Mouse (Mus musculus): ENCODE measurements at regions not wholly inside any gene's neighbourhood (a gene's known extent, or its start where the extent isn't known, plus 50 kb on each side); places are given as distances from the start of the nearest gene placed in this dataset.

DNA sequence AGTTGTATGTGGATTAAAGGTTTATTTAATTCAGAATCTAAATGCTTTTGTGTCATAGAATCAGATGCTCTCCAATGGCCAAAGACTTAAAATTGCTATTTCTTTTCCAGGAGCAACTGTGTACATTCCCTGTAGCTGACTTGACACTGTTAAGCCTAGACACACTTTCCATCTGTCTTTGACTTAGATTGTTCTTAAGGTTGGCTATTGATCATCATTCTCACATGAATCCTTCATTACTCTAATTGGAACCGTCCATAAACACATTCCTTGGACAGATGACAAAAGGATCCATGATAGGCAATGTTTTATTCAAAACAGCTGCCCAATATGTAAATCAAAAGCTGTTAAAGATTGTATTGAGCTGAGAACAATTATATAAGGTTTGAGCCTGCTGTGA is 442.8 kb downstream of the Bmp2 start:
- Histone ChIP-seq H3K27ac (no peak overlapping the region), H3K27me3 (ENCODE audit: insufficient read depth, poor library complexity, severe bottlenecking) (no peaks in the 10 kb centered on the region), H3K4me1 (replicated peaks) (no peaks in the 10 kb centered on the region), H3K4me3 (no peak overlapping the region), H3K36me3 (no peaks in the 10 kb centered on the region), H3K9me3 (no peaks in the 10 kb centered on the region)
- 66% methylated on average over 1 of the region's 1 CpGs for WGBS
- DNase-seq (ENCODE audit: low spot score), result no peak

DNA sequence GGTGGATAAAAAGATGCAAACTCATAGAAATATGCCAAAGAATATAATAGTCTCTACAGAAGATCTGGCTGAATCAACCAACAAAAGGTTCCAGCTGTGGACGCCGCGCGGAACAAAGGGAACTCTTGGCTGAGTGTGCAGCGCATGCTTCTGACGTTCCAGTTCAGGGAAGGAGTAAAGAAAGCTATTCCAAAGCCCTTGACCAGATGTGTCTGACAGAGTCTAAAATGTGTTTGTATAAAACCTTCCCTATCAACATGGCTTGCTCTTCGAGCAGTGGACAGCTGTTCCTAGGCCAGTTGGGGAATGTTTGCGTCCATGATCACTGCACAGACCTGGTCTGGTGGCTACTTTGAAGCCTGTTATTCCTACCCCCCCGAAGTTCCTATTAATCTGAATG is 442.4 kb downstream of the Bmp2 start:
- Histone ChIP-seq H3K36me3 (no peaks in the 10 kb centered on the region), H3K27ac (no peak overlapping the region), H3K9me3 (no peaks in the 10 kb centered on the region), H3K4me3 (no peak overlapping the region), H3K4me1 (replicated peaks) (no peaks in the 10 kb centered on the region), H3K27me3 (ENCODE audit: insufficient read depth, poor library complexity, severe bottlenecking) (no peaks in the 10 kb centered on the region)
- no peak for DNase-seq (ENCODE audit: low spot score)
- WGBS, result 84% methylated on average over 9 of the region's 9 CpGs

DNA sequence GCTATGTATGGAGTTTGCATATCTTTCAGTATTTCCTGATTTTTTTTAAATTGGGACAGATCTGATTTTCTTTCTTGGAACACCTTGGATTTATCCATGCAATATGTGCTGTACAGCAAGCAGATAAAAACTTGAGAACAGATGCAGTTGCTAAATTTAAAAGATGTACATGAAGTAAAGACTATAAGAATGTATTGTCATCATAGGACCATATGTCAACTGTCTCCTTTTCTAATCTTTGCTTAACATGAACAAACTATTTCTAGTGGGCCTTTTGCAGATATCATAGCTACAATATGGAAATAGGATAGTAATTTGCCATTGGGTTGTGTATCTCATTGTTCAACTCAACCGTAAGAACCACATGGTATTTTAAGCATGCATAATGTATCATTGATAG is 435.7 kb downstream of the Bmp2 start:
- no peak overlapping the region for H3K27ac ChIP-seq

More for the DNA sequence above, 435.7 kb downstream of the Bmp2 start:
- WGBS, result 95% methylated on average over 1 of the region's 1 CpGs
- Histone ChIP-seq H3K4me1 (replicated peaks) (no peaks in the 10 kb centered on the region), H3K36me3 (no peaks in the 10 kb centered on the region), H3K27me3 (ENCODE audit: insufficient read depth, poor library complexity, severe bottlenecking) (no peaks in the 10 kb centered on the region), H3K9me3 (no peaks in the 10 kb centered on the region), H3K4me3 (no peak overlapping the region)
- no peak for DNase-seq (ENCODE audit: low spot score)
